Mouse (Mus musculus) embryonic facial prominence, embryonic 11.5 days (tissue): ENCODE results near the gene Prrx2. TPM values are rescaled to one million over a fixed set of nuclear protein-coding genes. Genes with fewer than 3 reads are reported as not detected.

Experiments used
- ATAC-seq: fragments of 200-750 bp; cut with Nextera tagmentation; replicated peaks from 2 replicates; pipeline ENCODE4 v1.8.0; 2017; ENCODE audit warnings: low read depth; ENCODE audit not compliant: insufficient number of reproducible peaks, low FRiP score, low TSS enrichment
- DNase-seq: peaks from one replicate; pipeline ENCODE4 v3.0.0-alpha.2; 2015; ENCODE audit warnings: low spot score
- H3K27ac ChIP-seq: fragments of 300-500 bp; sonication (generic); replicated peaks from 2 replicates; pipeline ENCODE4 v1.5.1; 2014; ENCODE audit warnings: mild to moderate bottlenecking, low read depth, low read length, control low read depth
- H3K27me3 ChIP-seq: fragments of 300-500 bp; sonication (generic); 2 replicates; pipeline ENCODE4 v1.6.1; 2014; ENCODE audit warnings: mild to moderate bottlenecking, low read length, moderate library complexity, mixed read lengths; ENCODE audit not compliant: control insufficient read depth, insufficient read depth
- H3K36me3 ChIP-seq: fragments of 300-500 bp; sonication (generic); replicated peaks from 2 replicates; pipeline ENCODE4 v1.6.1; 2014; ENCODE audit warnings: low read depth, mild to moderate bottlenecking, low read length, moderate library complexity, mixed read lengths; ENCODE audit not compliant: control insufficient read depth, insufficient read depth
- H3K4me1 ChIP-seq: fragments of 300-500 bp; sonication (generic); 2 replicates; pipeline ENCODE4 v1.6.1; 2014; ENCODE audit warnings: low read length, mixed read lengths; ENCODE audit not compliant: control insufficient read depth, insufficient read depth
- H3K4me2 ChIP-seq: fragments of 300-500 bp; sonication (generic); 2 replicates; pipeline ENCODE4 v1.6.1; 2014; ENCODE audit warnings: low read depth, mild to moderate bottlenecking, control low read depth, low read length, moderate library complexity
- H3K4me3 ChIP-seq: fragments of 300-500 bp; sonication (generic); 2 replicates; pipeline ENCODE4 v1.5.1; 2014; ENCODE audit warnings: low read depth, low read length, control low read depth
- H3K9ac ChIP-seq: fragments of 300-500 bp; sonication (generic); replicated peaks from 2 replicates; pipeline ENCODE4 v1.6.1; 2014; ENCODE audit warnings: mild to moderate bottlenecking, control low read depth, low read length
- H3K9me3 ChIP-seq: fragments of 300-500 bp; sonication (generic); replicated peaks from 2 replicates; pipeline ENCODE4 v1.6.1; 2016; ENCODE audit warnings: mild to moderate bottlenecking, low read length, inconsistent platforms, mixed read lengths; ENCODE audit not compliant: control insufficient read depth
- WGBS: fragments of 180-500 bp; shearing (Covaris S2); extraction: QIAGEN DNeasy Blood & Tissue Kit; methylation state at CpG from one replicate; pipeline ENCODE4 v1.1.7; 2014; 5-methylcytosine and 5-hydroxymethylcytosine counted together
- polyA plus RNA-seq: library from polyadenylated mRNA; unstranded; fragments of >200 nt; fragmentation: Nextera tagmentation; extraction: Ambion mirVana; gene quantifications from 2 replicates; pipeline ENCODE4 v1.2.1, GENCODE M21; 2014

Prrx2 gene
- polyA plus RNA-seq, 1 experiment from 2014 or later: 109 TPM

GRCm38 (mm10) chr2:30809503-30809902, 25.3 kb upstream of the Prrx2 start:
- Histone ChIP-seq H3K36me3 (peaks cover 6% of the 10 kb centered on the region; the same call in 1 of the 2 replicates), H3K4me1 (no peaks in the 10 kb centered on the region), H3K4me2 (no peak overlapping the region), H3K27me3 (no peaks in the 10 kb centered on the region), H3K4me3 (no peak overlapping the region), H3K9ac (no peak overlapping the region), H3K27ac (no peak overlapping the region), H3K9me3 (no peaks in the 10 kb centered on the region)
- DNase-seq: no peak
- ATAC-seq: no peak
- WGBS: 83% methylated on average over 5 of the region's 5 CpGs

DNA sequence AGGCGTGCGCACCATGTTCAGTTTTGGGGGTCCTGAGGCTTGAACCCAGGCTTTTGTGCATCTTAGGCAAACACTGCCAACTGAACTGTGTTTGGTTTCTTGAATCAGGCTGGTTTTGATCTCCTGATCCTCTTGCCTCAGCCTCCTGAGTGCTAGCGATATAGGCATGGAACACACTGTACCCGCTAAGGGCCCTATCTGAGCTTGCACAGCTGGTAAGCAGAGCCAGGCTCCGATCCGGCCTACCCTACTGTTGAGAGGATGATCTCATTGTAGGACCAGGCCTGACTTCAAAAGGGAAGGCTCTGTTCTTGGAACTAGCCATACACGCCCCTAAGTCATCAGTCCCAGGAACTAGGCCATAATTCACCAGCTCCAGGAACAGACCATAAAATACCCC, 24.2 kb upstream of the Prrx2 start:
- H3K27me3 ChIP-seq: no peaks in the 10 kb centered on the region
- 95% methylated on average over 7 of the region's 7 CpGs for WGBS
- no peak for DNase-seq
- no peak overlapping the region for H3K9ac ChIP-seq
- no peaks in the 10 kb centered on the region for H3K9me3 ChIP-seq
- H3K27ac ChIP-seq: no peak overlapping the region
- H3K4me3 ChIP-seq: no peak overlapping the region
- peaks cover 6% of the 10 kb centered on the region for H3K36me3 ChIP-seq
- ATAC-seq: no peak
- H3K4me2 ChIP-seq: no peak overlapping the region
- H3K4me1 ChIP-seq: no peaks in the 10 kb centered on the region

DNA sequence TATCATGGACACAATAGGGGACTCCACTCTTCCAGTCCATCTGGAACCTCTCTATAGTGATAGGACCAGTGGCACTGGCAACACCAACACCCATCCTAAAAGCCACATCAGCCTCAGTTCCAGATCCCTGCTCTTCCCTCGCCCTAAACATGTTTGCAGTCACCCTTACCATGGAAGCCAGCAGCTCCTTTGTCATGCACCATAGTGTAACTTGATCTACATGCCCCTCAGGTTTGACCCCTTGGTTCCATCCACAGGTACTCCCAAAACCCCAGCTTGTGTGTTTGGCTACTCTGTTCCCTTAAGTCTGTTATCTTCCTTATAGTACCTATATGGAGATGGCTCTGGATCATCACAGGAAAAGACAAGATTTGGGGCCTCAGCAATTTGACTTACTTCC, 18.4 kb upstream of the Prrx2 start:
- H3K9me3 ChIP-seq: no peaks in the 10 kb centered on the region
- peaks cover 13% of the 10 kb centered on the region for H3K36me3 ChIP-seq
- no peak for ATAC-seq
- H3K27me3 ChIP-seq: no peaks in the 10 kb centered on the region
- H3K9ac ChIP-seq: no peak overlapping the region
- no peaks in the 10 kb centered on the region for H3K4me1 ChIP-seq
- H3K4me2 ChIP-seq: no peak overlapping the region
- WGBS: 91% methylated on average over 1 of the region's 1 CpGs
- H3K4me3 ChIP-seq: no peak overlapping the region
- no peak for DNase-seq
- no peak overlapping the region for H3K27ac ChIP-seq

DNA sequence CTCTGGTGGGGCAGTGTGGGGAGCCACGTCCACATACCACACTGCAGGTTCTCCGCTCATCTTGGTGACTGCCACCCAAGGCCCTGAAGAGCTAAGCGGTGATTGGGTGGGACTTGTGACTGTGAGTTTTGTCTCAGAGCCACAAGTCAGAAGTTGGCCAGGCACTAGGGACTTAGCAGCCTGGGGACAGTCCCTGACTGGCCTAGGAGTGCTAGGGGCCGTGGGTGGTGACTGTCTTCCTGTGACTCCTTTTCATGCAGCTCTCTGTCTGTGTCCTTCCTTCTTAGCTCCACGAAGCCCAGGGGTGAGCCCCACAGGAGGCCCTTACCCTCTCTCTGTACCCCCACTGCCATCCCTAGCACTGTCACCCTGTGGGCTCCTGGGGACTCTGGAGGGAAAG, 14.9 kb upstream of the Prrx2 start:
- Histone ChIP-seq H3K27ac (no peak overlapping the region), H3K4me2 (no peak overlapping the region), H3K9me3 (no peaks in the 10 kb centered on the region), H3K36me3 (peaks cover 29% of the 10 kb centered on the region), H3K4me1 (no peaks in the 10 kb centered on the region), H3K4me3 (no peak overlapping the region), H3K27me3 (no peaks in the 10 kb centered on the region), H3K9ac (no peak overlapping the region)
- no peak for DNase-seq
- 91% methylated on average over 5 of the region's 5 CpGs for WGBS
- ATAC-seq: no peak

DNA sequence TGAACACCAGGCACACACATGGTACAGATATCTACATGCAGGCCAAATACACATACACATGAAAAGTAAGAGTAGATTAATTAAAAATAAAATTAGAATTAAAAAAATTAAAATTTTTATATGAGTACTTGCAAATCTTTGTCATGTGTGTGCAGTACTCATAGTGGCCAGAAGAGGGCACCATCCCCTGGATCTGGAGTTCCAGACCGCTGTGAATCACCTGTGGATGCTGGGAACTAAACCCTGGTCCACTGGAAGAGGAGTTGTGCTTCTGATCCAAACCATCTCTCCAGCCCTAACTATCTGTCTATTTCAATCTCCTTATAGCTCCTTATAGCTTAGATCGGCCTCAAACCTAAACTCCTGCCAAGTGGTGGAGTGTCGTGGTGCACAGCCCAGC, 13.7 kb upstream of the Prrx2 start:
- no peak for ATAC-seq
- Histone ChIP-seq H3K36me3 (peaks cover 33% of the 10 kb centered on the region), H3K27me3 (no peaks in the 10 kb centered on the region), H3K27ac (no peak overlapping the region), H3K4me2 (no peak overlapping the region), H3K4me3 (no peak overlapping the region), H3K4me1 (no peaks in the 10 kb centered on the region), H3K9me3 (no peaks in the 10 kb centered on the region), H3K9ac (no peak overlapping the region)
- DNase-seq: no peak
- 96% methylated on average over 3 of the region's 3 CpGs for WGBS

DNA sequence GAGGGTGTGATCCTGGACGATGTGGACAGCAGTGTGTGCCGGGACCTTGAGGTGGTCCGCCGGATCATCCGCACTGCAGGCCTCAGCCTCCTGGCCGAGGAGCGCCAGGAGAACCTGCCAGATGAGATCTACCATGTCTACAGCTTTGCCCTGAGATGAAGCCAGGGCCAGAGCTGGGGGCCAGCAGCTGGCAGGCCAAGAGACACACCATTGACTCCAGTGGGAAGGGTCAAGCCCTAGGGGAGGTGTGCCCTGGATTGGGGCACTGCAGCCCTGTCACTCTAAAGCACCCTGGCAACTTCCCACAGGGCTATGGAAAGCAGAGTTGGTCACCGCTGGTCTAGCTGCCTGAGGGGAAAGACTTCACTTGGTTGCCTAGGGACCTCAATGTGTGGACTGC, 12.3 kb upstream of the Prrx2 start:
- Histone ChIP-seq H3K4me2 (no peak overlapping the region), H3K4me1 (peaks cover 7% of the 10 kb centered on the region), H3K27me3 (no peaks in the 10 kb centered on the region), H3K9ac (no peak overlapping the region), H3K27ac (no peak overlapping the region), H3K36me3 (peaks cover 30% of the 10 kb centered on the region), H3K4me3 (no peak overlapping the region), H3K9me3 (no peaks in the 10 kb centered on the region)
- ATAC-seq (0 out of 2 replicates have a peak, but pooled peaks have one; percentile 8), DNase-seq (no peak)
- 87% methylated on average over 8 of the region's 8 CpGs for whole genome bisulfite sequencing

DNA sequence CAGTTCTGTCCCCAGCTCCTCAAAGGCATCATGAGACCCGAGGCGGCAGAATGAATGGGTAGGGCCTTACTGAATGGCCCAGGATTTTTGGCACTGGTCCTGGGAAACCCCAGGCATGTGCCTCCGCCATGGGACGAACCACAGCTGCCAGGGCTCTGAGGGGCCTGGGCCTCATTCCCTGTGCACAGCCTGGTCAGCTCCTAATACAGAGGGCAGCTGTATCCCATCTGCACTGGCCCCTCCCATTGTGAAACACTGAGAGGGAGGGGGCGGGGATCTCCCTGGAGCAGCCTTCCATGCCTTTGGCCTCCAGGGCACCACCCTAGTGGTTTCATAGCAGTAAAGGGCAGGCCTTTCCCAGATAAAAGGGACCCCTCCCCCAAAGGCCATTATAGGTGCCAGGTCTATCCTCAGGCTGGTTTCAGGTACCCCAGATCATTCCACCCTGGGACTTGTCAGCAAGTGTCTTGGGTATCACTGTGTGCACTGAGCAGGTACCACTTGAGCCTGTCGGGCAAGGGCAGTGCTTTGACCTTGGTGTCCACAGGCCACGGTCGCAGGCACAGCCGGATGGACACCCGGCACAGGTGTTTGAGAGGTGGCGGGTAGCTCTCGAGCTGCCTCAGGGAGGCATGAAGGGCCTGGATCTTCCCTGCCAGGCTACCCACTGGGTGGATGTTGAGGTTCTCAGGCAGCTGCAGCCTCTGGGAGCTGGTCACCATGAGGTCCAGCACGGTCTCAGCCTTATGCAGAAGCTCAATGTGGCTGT, 11.2 kb upstream of the Prrx2 start:
- no peak overlapping the region for H3K27ac ChIP-seq
- H3K36me3 ChIP-seq: peaks cover 30% of the 10 kb centered on the region
- H3K4me3 ChIP-seq: no peak overlapping the region
- no peak overlapping the region for H3K9ac ChIP-seq
- H3K4me1 ChIP-seq: peaks cover 10% of the 10 kb centered on the region
- ATAC-seq (no peak), DNase-seq (no peak)
- H3K27me3 ChIP-seq: no peaks in the 10 kb centered on the region
- no peak overlapping the region for H3K4me2 ChIP-seq
- H3K9me3 ChIP-seq: no peaks in the 10 kb centered on the region
- WGBS: 80% methylated on average over 13 of the region's 13 CpGs

- Histone ChIP-seq H3K4me1 (peaks cover 11% of the 10 kb centered on the region), H3K9me3 (no peaks in the 10 kb centered on the region), H3K4me3 (peak overlapping the region; percentile 74), H3K9ac (peak overlapping the region; percentile 88), H3K36me3 (peaks cover 26% of the 10 kb centered on the region), H3K27me3 (no peaks in the 10 kb centered on the region), H3K4me2 (peak overlapping the region; percentile 62), H3K27ac (peak overlapping the region; percentile 42)
- ATAC-seq (no peak), DNase-seq (peak; percentile 70)
- 37% methylated on average over 26 of the region's 26 CpGs for WGBS
Measured at GRCm38 (mm10) chr2:30826825-30827748, 7.7 kb upstream of the Prrx2 start.
